Mouse (Mus musculus): Measurements from ENCODE around the gene Babam2.

The Babam2 gene

DNA sequence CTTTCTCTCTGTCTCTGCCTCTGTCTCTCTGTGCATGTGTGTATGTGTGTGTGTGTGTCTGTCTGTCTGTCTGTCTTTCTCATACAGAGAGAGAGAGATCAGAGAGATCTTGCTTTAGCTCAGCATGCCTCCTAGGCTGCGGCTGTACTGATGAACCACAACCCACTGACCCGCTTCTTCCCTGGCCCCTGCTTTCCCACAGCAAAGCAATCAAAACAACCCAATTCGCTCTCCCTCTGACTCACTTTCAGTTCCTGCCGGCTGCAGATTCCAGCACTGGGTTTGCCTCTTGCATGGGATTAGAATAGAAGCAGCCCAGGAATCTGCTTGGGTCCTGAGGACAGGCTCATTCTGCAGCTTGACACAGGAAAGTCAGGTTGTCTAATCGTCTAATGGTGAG is 392.0 kb downstream of the Babam2 start:
- no peak for DNase-seq

- DNase-seq, result no peak
Measured at GRCm38 (mm10) chr5:32092281-32092680, 394.8 kb downstream of the Babam2 start.

GRCm38 (mm10) chr5:32098691-32099090 is 401.2 kb downstream of the Babam2 start:
- no peak for DNase-seq

GRCm38 (mm10) chr5:32102484-32102883 is 405.0 kb downstream of the Babam2 start:
- DNase-seq, result no peak

- DNase-seq, result no peak
Measured at GRCm38 (mm10) chr5:32102971-32103431, 405.5 kb downstream of the Babam2 start.

DNA sequence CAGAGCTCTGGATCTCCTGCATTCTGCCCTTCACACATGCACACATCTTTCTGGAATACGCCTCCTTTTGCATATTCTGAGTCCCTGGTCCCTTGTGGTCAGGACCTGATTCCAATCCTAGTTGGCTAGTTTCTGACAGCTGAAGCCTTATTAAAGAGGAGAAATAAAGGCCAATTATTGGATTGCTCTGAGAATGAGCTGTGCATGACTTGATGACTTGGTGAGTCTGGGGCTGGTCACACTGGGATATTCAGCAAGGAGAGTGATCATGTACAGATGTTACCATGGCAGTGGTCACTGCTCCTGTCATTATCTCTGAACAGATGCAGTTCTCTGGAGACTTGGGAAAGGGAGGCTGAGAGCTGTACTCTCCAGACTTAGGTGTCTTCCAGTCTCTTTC is 406.1 kb downstream of the Babam2 start:
- no peak for DNase-seq

DNA sequence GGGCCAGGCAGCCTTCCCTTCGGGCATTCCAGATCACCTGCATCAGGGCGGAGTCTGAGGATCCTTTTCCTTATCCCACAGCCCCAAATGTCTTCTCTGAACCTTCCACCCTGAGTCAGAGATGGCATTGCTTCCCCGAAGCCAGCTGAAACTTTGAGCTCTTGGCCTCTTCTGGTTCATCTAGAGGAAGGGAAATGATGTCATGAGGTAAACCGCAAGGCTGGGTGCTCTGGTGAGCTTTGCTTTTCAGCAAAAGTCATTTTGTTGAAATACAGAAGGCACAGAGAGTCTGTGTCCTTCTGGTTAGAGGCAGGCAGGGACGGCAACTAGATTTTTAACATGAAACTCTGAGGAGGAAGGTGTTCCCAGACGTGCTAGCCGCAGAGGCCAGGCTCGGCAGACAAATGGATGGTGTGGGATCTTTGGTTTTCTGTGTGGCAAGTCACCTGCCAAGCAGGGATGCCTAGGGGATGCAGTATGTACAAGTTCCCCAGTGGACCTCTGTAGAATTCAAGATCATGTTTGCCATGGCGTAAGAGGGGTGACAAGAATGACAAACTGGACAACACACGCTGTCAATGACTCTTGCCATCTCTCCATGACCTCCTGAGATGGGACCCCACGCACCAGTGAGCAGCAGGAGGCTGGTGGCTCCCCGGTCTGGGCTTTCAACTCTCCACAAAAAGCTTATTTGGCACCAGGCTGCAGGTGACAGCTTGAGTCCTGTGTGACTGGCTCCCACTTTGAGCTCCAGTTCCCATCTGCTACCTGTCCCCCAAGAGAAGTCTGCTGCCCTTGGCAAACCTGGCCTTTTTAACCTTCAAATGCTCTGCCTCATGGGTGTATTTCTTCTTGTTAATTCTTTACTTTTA is 406.9 kb downstream of the Babam2 start:
- peak; percentile 49 to 50 for DNase-seq

DNA sequence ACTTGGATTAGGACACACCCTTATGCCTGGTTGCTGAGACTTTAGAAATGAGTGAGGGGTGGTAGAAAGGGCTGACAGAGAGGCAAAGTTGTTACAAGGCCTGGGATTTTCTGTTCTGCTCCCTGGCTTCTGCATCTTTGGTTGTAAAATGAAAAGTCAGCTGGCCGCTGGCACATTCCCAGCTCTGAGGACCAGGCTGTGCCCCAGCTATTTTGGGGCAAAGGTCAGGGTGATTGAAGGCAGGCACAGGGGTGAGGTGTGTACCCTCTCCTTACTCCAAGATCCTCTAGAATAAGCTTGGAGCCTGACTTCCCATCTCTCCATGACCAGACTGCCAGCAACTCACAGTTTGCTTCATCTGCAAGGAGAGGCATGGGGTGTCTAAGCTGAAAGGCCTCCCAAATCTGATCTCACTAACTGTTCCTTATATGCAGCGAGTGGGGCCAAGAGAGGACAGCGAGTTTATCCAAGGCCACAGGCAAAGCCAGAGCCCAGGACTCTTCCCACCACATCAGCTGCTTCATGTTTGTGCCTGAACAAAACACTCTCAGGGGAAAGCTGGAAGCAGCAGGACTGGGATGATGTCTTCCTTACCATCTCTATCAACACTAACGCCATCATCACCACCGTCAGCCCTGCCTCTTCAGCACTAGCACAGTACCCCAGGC is 409.1 kb downstream of the Babam2 start:
- no peak for DNase-seq

- DNase-seq, result no peak
Measured at GRCm38 (mm10) chr5:32110651-32111050, 413.2 kb downstream of the Babam2 start.

GRCm38 (mm10) chr5:32112206-32112916 is 414.9 kb downstream of the Babam2 start:
- DNase-seq, result no peak

DNA sequence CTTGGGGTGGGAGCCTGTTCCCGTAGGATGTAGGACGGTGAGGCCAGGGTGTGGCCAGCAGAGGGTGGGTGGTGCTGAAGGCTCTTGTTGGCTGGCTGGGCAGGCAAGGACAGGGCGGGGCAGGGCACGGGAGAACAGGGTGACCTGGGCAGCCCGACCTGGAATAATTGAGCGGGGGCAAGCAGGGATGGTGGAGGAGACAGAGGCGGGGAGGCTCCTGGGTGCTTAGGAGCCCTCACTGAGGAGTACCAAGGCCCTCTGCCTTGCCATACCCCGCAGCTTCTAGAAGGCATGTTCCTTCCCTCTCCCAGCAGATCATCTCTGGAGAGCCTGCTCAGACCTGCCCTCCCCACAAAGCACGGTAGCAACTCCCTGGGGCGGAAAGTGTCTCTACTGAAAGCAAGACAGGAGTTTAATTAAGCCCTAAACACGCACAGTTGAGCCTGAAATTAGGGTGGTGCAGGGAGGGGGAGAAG is 423.5 kb downstream of the Babam2 start:
- DNase-seq, result no peak

- no peak for DNase-seq
Measured at GRCm38 (mm10) chr5:32121936-32122335, 424.5 kb downstream of the Babam2 start.

DNA sequence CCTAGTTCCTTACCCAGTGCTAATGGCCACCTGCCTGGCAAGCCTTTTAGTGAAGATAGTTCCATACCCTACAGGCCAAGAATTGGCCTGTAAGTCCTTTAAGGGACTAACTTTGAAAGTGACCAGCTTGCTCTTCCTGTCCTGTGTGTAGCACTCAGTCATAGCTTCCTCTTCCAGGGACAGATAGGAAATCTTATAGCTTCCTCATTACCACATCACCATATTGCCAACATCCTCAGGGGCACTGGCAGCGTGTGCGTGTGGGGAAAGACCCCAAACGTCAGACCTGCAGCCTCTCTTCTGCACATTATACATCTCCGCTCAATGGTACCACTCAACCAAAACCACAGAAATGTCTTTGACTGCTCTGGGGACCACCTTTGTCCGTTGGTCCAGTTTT is 424.9 kb downstream of the Babam2 start:
- DNase-seq, result no peak

DNA sequence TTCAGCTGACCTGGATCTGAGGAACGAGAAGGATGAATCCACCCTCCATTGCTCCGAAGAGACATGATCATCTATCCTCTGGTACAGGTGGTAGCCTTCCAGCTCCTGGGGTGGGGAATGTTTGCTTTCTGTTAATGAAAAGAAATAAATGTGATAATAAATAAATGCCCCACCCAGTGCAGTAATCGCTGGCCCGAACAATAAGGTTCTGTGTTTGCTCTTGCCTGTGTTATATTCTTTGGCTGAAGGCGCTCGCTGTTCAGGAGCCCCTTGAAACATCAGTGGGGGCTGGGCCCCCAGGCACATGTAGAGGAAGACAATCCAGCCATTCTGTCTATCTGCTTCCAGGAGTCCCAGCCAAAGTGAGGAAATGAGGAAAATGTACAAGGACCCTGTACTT is 427.5 kb downstream of the Babam2 start:
- no peak for DNase-seq

DNA sequence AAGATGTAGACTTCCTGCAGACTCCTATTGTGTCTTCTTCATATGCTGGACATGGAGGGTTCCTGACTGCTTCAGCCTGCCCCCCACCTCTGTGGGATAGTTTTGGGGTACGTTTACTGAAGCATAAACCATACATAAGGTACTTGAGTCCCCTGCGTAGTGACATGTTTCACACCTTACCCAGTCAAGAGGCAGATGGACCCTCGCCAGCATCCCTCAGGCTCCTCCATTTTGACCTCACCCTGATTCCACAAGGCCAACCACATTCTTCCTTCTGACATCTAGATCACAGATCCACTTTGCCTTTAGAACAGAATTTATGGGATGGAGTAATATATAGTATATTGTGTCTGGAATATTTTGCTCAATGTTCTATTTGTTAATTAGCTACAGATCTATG is 429.7 kb downstream of the Babam2 start:
- no peak for DNase-seq

DNA sequence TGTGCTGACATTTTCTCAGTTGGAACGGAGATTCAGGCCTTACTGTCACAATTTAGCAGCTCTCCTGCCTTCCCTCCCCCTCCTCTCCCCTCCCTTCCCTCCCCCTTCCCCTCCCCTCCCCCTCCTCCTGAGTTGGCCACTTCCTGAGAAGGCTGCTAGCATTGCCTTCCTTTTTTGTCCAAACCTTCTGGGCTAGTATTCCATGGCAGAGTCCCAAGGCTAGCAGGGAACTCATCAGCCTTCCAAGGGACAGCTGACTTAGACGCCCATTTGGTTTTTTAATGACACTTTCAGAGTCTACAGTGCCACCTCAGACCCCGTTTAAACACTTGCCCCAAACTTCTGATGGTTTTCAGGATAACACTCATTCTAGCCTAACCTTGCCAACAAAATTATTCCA is 430.4 kb downstream of the Babam2 start:
- no peak for DNase-seq

DNA sequence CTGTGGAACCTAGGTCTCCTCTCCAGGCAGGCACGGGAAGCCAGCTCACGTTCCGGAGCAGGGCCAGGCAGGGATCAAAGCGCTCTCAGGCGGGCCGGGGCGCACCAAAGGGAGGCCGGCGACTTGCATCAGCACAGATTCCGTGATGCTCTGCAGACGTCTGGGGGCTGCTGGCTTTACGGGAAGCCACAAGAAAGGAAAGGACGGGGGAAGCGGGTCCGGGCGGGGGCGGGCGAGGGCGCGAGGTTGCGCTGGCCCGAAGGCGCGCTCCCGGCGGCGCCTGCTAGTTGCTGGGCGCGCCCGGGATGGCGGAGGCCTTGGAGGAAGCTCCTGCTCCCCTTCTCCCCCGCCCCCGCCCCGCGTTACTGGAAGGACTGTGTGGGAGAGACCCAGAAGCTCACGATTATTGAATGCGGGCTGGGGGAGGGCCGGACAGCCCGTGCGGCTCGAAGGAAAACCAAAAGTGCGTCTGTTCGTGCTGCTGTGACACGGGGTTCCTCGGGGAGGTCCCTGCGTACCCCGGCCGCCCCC is 435.6 kb downstream of the Babam2 start:
- DNase-seq, result peak; percentile 37 to 39

- DNase-seq, result peak; percentile 26 to 30
Measured at GRCm38 (mm10) chr5:32133549-32134004, 436.1 kb downstream of the Babam2 start.

DNA sequence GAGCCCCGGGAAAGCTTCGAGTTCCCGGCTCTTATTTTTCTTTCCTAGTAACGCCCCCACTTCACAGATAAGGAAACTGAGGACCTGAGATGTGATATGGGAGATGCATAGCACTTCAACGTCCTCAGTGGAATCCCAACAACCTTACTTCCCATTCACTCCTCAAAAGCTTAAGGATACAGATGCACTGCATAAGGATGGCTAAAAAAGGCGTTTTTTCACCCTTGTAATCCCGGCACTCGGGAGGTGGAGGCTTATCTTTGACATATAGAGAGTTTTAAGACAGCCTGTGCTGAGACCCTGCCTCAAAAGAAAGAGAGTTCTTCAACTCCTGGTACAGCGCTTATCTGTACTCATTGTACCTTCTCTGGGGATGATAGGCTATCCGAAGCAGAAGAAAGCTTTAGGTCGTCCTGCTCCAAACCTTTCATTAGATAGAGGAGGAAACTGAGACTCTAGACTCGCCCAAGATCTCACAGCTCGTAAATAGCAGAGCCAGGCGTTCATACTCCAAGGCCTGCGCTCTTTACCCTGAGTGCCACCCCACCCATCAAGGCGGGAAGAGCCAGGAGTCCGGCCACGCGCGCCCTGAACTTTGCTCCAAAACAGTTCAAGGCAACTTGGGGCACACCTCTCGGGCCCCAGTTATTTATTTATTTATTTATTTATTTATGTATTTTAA is 436.7 kb downstream of the Babam2 start:
- no peak for DNase-seq
